Mouse (Mus musculus) forebrain, embryonic 14.5 days (tissue): ENCODE results near the gene Gm17604. TPM values are rescaled to one million over a fixed set of nuclear protein-coding genes. Genes with fewer than 3 reads are reported as not detected.

Experiments used
- polyA plus RNA-seq: library from polyadenylated mRNA; unstranded; fragments of >200 nt; fragmentation: Nextera tagmentation; extraction: Ambion mirVana; gene quantifications from 2 replicates; pipeline ENCODE4 v1.2.1, GENCODE M21; 2014

The Gm17604 gene
- polyA plus RNA-seq, 1 experiment from 2014 or later = not detected

Other genes starting within 250 kb of the Gm17604 start
- gene Mospd2, start 24.5 kb downstream of the Gm17604 start, polyA plus RNA-seq = 16.6 and 19.7 TPM in 2 replicates
- 6.0 and 6.1 TPM in 2 replicates for gene Fancb, start 24.2 kb downstream of the Gm17604 start, polyA plus RNA-seq